Mouse (Mus musculus) skeletal muscle tissue, adult 2 months (tissue): ENCODE data around the gene Olfr441.
"Not testable (repeated sequence)": the region's sequence is repeated elsewhere in the genome, so short reads cannot be mapped to it uniquely, and the experiment has no call there.

Source experiments
- DNase-seq: peaks from one replicate; pipeline ENCODE4 v3.0.0-alpha.2; 2012; ENCODE audit warnings: low read depth, low spot score

Gene Olfr441

GRCm38 (mm10) chr6:43106069-43106468 lies at the start of gene Olfr441:
Gene Olfr441, plus strand, starts transcription at chr6:43106369.
- DNase-seq = not testable (repeated sequence)

DNA sequence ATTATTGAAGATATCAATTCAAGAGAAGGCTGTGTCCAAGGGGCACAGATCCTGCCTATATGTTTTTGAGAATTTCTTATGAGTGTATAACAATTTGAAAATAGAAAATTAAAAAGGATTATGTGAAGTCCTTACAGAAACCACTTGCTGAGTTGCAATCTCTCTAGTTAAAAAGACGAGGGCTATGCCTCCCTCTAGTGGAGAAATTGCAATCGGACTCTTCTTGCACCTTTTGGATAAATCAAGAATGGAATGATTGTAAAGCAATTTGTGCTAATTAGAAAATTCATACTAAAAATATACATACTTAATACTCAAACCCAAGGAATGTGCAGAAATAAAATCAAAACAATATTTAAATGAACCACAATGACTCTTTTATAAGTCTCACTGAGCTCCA lies 27.4 kb upstream of the Olfr441 start:
- no peak for DNase-seq

DNA sequence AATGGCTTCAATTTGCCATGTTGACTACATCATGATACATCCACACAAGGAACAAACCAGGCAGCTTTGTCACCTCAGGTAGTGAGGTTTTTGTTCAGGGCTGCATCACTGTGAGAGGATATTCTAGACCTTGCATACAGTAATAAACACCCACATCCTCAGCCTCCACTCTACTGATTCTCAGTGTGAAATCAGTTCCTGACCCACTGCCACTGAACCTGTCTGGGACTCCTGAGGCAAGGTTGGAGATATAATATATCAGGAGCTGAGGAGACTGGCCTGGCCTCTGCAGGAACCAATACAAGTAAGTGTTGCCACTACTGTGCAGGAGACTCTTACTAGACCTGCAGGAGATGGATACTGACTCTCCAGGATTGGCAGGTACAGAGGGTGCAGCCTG lies 24.8 kb upstream of the Olfr441 start:
- not testable (repeated sequence) for DNase-seq

DNA sequence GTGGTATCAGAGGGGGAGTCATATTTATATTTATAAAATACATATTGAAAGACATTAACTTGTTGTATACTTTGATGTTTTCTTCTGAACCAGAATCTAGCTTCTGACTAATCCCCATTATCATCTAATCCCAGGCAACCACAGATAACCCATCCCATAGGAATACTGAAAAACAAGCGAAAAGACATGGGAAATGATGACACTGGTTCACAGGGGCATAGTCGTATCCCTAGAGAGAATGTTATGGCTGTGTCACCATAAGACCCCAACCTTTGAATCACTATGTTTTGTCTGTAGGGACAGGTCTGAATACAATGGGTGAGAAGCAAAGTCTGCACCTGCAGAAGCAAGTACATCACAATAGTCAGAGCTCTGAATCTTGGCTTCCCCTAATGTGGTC lies 40.1 kb downstream of the Olfr441 start, which contains the start of gene Olfr237-ps1:
TSS of gene Olfr237-ps1 (plus strand) at position 301 of the 400 bp plus-strand sequence.
- DNase-seq = not testable (repeated sequence)

GRCm38 (mm10) chr6:43159502-43159901 lies 53.3 kb downstream of the Olfr441 start:
- DNase-seq = no peak

DNA sequence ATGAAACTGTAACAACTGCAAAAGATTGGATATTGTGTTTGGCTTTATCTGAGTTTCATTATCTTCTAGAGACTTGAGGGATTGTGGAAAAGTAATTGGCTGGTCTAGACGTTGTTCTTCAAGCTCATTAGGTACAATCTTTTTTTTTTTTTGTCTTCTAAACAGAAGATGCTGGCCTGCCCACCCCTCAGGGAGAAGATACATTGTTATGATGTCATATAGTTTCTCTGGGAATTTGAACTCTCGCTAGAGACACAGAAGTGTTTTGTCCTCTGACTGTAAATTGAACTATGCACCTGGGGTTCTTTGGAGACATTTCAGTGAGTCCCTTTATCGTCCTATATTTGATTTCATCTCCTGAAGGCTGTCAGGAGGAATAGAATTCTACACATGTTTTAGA lies 56.8 kb downstream of the Olfr441 start, which contains the start of gene Olfr437:
TSS of gene Olfr437 (plus strand) at position 301 of the 400 bp plus-strand sequence.
- DNase-seq = no peak

DNA sequence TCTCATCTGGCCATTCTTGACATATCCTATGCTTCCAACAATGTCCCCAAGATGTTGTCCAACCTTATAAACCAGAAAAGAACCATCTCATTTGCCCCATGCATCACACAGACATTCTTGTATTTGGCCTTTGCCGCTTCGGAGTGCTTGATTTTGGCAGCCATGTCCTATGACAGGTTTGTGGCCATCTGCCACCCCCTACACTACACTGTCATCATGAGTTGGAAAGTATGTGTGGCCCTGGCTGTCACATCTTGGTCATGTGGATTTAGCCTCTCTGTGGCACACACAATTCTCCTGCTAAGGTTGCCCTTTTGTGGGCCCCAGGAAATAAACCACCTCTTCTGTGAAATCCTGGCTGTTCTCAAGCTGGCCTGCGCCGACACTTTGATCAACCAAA lies 61.1 kb downstream of the Olfr441 start:
- no peak for DNase-seq
